Mouse (Mus musculus) small intestine, adult 2 months (tissue): ENCODE measurements around the gene Actr10.

Source experiments
- CTCF ChIP-seq: fragments of 200-500 bp; IDR thresholded peaks from 2 replicates; pipeline ENCODE4 v1.5.1; 2012; ENCODE audit warnings: low read depth, mild to moderate bottlenecking, control low read depth, inconsistent platforms, low read length, moderate library complexity, mixed read lengths; ENCODE audit not compliant: insufficient replicate concordance, insufficient read length; ENCODE audit errors: extremely low read depth
- POLR2A ChIP-seq: fragments of 200-500 bp; IDR thresholded peaks from 2 replicates; pipeline ENCODE4 v1.6.1; 2012; ENCODE audit warnings: low read depth, mild to moderate bottlenecking, control low read depth, inconsistent platforms, low read length, moderate library complexity

DNA sequence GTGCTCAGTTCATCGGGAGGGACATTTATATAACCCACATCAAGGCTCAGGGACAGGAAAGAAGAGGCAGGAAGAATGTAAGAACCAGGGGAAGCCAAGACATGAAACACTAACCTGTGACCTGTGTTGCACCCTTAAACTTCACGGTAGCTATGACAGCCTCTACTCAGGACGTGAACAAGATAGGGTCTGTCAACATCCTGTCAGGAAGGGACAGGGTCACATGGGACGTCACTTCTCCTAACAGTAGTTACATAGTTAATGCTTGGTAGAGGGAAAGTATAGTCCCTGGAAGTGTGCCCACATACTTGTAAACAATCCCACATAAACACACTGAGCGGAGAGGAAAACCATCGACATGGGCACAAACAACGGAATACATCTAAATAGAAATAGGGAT lies 69.2 kb downstream of the Actr10 start:
- TF ChIP-seq POLR2A (no peak), CTCF (no peak)
